Mouse (Mus musculus) olfactory bulb, adult 2 months (tissue): ENCODE results near the gene Nell1. TPM values are rescaled to one million over a fixed set of nuclear protein-coding genes. Genes with fewer than 3 reads are reported as not detected.

ENCODE experiments used
- H3K27ac ChIP-seq: fragments of 200-500 bp; 2 replicates; pipeline ENCODE4 v1.5.1; 2012; ENCODE audit warnings: low read depth, low read length; ENCODE audit not compliant: insufficient read depth
- H3K4me1 ChIP-seq: fragments of 200-500 bp; 2 replicates; pipeline ENCODE4 v1.6.1; 2012; ENCODE audit warnings: low read length; ENCODE audit not compliant: control insufficient read depth, insufficient read depth
- H3K4me3 ChIP-seq: fragments of 200-500 bp; 2 replicates; pipeline ENCODE4 v1.5.1; 2012; ENCODE audit warnings: mild to moderate bottlenecking, low read depth, low read length, moderate library complexity; ENCODE audit not compliant: insufficient read depth
- CTCF ChIP-seq: fragments of 200-500 bp; IDR thresholded peaks from 2 replicates; pipeline ENCODE4 v1.5.1; 2012; ENCODE audit warnings: low read depth, mild to moderate bottlenecking, low read length, moderate library complexity; ENCODE audit not compliant: insufficient read depth
- POLR2A ChIP-seq: fragments of 200-500 bp; IDR thresholded peaks from 2 replicates; pipeline ENCODE4 v1.6.1; 2012; ENCODE audit warnings: mild to moderate bottlenecking, low read depth, low read length, moderate library complexity; ENCODE audit not compliant: insufficient read depth
- WGBS: fragments of 180-500 bp; shearing (Covaris S2); methylation state at CpG from one replicate; pipeline ENCODE4 v1.1.7; 2018; 5-methylcytosine and 5-hydroxymethylcytosine counted together
- polyA plus RNA-seq: library from polyadenylated mRNA; stranded (reverse); fragments of >200 nt; gene quantifications from 2 replicates; pipeline ENCODE4 v1.2.4, GENCODE M21; 2012; ENCODE audit warnings: low replicate concordance; ENCODE audit not compliant: missing spikeins, insufficient read depth, insufficient read length

Gene Nell1
- polyA plus RNA-seq, 1 experiment: not detected

- 72% methylated on average over 5 of the region's 5 CpGs for WGBS
- TF ChIP-seq POLR2A (no peak), CTCF (no peak)
- H3K4me1 ChIP-seq: no peaks in the 10 kb centered on the region
Measured at GRCm38 (mm10) chr7:50338226-50338625, 363.6 kb downstream of the Nell1 start.

GRCm38 (mm10) chr7:50338757-50339156 is 364.1 kb downstream of the Nell1 start:
- H3K27ac ChIP-seq: no peak overlapping the region
- 72% methylated on average over 5 of the region's 5 CpGs for WGBS
- TF ChIP-seq CTCF (no peak), POLR2A (no peak)
- H3K4me1 ChIP-seq: no peaks in the 10 kb centered on the region
- no peak overlapping the region for H3K4me3 ChIP-seq

More at GRCm38 (mm10) chr7:50338226-50338625, 363.6 kb downstream of the Nell1 start:
- H3K27ac ChIP-seq: no peak overlapping the region
- no peak overlapping the region for H3K4me3 ChIP-seq

GRCm38 (mm10) chr7:50351564-50351963 is 376.9 kb downstream of the Nell1 start:
- Histone ChIP-seq H3K4me1 (no peaks in the 10 kb centered on the region), H3K27ac (no peak overlapping the region), H3K4me3 (no peak overlapping the region)
- 62% methylated on average over 2 of the region's 2 CpGs for WGBS
- TF ChIP-seq POLR2A: no peak
- TF ChIP-seq CTCF: no peak

GRCm38 (mm10) chr7:50357213-50357612 is 382.5 kb downstream of the Nell1 start:
- TF ChIP-seq POLR2A (no peak), CTCF (no peak)
- Histone ChIP-seq H3K27ac (no peak overlapping the region), H3K4me1 (no peaks in the 10 kb centered on the region), H3K4me3 (no peak overlapping the region)
- 51% methylated on average over 2 of the region's 2 CpGs for WGBS

GRCm38 (mm10) chr7:50362039-50362438 is 387.4 kb downstream of the Nell1 start:
- no peak overlapping the region for H3K4me3 ChIP-seq
- WGBS: 50% methylated on average over 2 of the region's 2 CpGs

GRCm38 (mm10) chr7:50374876-50375275 is 400.2 kb downstream of the Nell1 start:
- H3K27ac ChIP-seq: no peak overlapping the region
- no peak overlapping the region for H3K4me3 ChIP-seq
- no peak for TF ChIP-seq POLR2A
- no peak for TF ChIP-seq CTCF
- peaks cover 2% of the 10 kb centered on the region; the same call in 1 of the 2 replicates for H3K4me1 ChIP-seq
- 32% methylated on average over 4 of the region's 4 CpGs for WGBS

More at GRCm38 (mm10) chr7:50362039-50362438, 387.4 kb downstream of the Nell1 start:
- no peak overlapping the region for H3K27ac ChIP-seq
- no peaks in the 10 kb centered on the region for H3K4me1 ChIP-seq
- TF ChIP-seq POLR2A (no peak), CTCF (no peak)

- Histone ChIP-seq H3K4me1 (no peaks in the 10 kb centered on the region), H3K4me3 (no peak overlapping the region), H3K27ac (no peak overlapping the region)
- TF ChIP-seq POLR2A (no peak), CTCF (no peak)
- WGBS: 54% methylated on average over 2 of the region's 2 CpGs
Measured at GRCm38 (mm10) chr7:50410421-50410820, 435.8 kb downstream of the Nell1 start.

GRCm38 (mm10) chr7:50419976-50420375 is 445.3 kb downstream of the Nell1 start:
- whole genome bisulfite sequencing: 83% methylated on average over 2 of the region's 2 CpGs
- TF ChIP-seq CTCF: no peak
- TF ChIP-seq POLR2A: no peak
- Histone ChIP-seq H3K4me3 (no peak overlapping the region), H3K27ac (no peak overlapping the region), H3K4me1 (no peaks in the 10 kb centered on the region)

GRCm38 (mm10) chr7:50422422-50423195 is 447.9 kb downstream of the Nell1 start:
- 80% methylated on average over 1 of the region's 1 CpGs for WGBS

GRCm38 (mm10) chr7:50429725-50430124 is 455.1 kb downstream of the Nell1 start:
- WGBS: 93% methylated on average over 5 of the region's 5 CpGs
- H3K4me1 ChIP-seq: no peaks in the 10 kb centered on the region
- no peak overlapping the region for H3K27ac ChIP-seq
- TF ChIP-seq CTCF (no peak), POLR2A (no peak)
- H3K4me3 ChIP-seq: no peak overlapping the region

More at GRCm38 (mm10) chr7:50422422-50423195, 447.9 kb downstream of the Nell1 start:
- Histone ChIP-seq H3K4me1 (no peaks in the 10 kb centered on the region), H3K27ac (no peak overlapping the region), H3K4me3 (no peak overlapping the region)
- no peak for TF ChIP-seq CTCF
- no peak for TF ChIP-seq POLR2A
